Mouse (Mus musculus) forebrain, embryonic 10.5 days (tissue): ENCODE results near the gene Gpc2. TPM values are rescaled to one million over a fixed set of nuclear protein-coding genes. Genes with fewer than 3 reads are reported as not detected.

Experiments
- DNase-seq: peaks from one replicate; pipeline ENCODE4 v3.0.0-alpha.2; 2017; ENCODE audit warnings: low spot score; ENCODE audit errors: extremely low spot score
- H3K27ac ChIP-seq: fragments of 300-500 bp; sonication (generic); 2 replicates; pipeline ENCODE4 v1.5.1; 2016; ENCODE audit warnings: mild to moderate bottlenecking
- H3K27me3 ChIP-seq: fragments of 300-500 bp; sonication (generic); 2 replicates; pipeline ENCODE4 v1.6.1; 2016; ENCODE audit warnings: mild to moderate bottlenecking; ENCODE audit not compliant: poor library complexity, severe bottlenecking
- H3K36me3 ChIP-seq: fragments of 300-500 bp; sonication (generic); replicated peaks from 2 replicates; pipeline ENCODE4 v1.6.1; 2016; ENCODE audit warnings: mild to moderate bottlenecking, moderate library complexity
- H3K4me1 ChIP-seq: fragments of 300-500 bp; sonication (generic); 2 replicates; pipeline ENCODE4 v1.6.1; 2016
- H3K4me3 ChIP-seq: fragments of 300-500 bp; sonication (generic); 2 replicates; pipeline ENCODE4 v1.5.1; 2016; ENCODE audit warnings: mild to moderate bottlenecking, moderate library complexity
- H3K9me3 ChIP-seq: fragments of 300-500 bp; sonication (generic); 2 replicates; pipeline ENCODE4 v1.6.1; 2016; ENCODE audit warnings: mild to moderate bottlenecking, moderate library complexity
- WGBS: fragments of 180-500 bp; shearing (Covaris S2); methylation state at CpG from one replicate; pipeline ENCODE4 v1.1.7; 2016; 5-methylcytosine and 5-hydroxymethylcytosine counted together
- polyA plus RNA-seq: library from polyadenylated mRNA; unstranded; fragments of >200 nt; fragmentation: Nextera tagmentation; extraction: Ambion mirVana; gene quantifications from 2 replicates; pipeline ENCODE4 v1.2.1, GENCODE M21; 2016

The Gpc2 gene
- polyA plus RNA-seq, 1 experiment from 2014 or later = 36.7 TPM

GRCm38 (mm10) chr5:138227367-138227766, 52.4 kb downstream of the Gpc2 start:
- WGBS = 70% methylated on average over 2 of the region's 2 CpGs
- no peaks in the 10 kb centered on the region for H3K36me3 ChIP-seq
- DNase-seq = no peak
- H3K4me3 ChIP-seq = no peak overlapping the region
- no peak overlapping the region for H3K27ac ChIP-seq
- no peaks in the 10 kb centered on the region for H3K27me3 ChIP-seq
- peaks cover 5% of the 10 kb centered on the region for H3K4me1 ChIP-seq
- H3K9me3 ChIP-seq = no peaks in the 10 kb centered on the region

DNA sequence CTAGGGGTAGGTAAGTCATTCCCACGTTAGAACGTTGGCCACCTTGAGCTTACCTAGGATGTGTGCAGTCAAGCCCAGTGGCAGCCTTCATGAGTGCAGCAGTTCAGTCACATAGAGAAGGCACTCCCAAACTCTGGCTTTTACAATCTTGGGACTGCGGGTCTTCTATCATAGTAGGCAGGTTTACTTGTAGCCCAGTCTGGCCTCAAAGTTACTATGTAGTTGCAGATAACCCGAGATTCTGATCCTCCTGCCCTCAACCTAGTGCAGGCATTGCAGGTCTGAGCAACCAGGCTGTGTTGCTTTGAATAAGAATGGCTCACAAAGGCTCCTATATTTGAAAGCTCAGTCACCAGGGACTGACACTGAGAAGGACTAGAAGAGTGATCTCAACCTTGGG, 53.3 kb downstream of the Gpc2 start:
- H3K36me3 ChIP-seq = no peaks in the 10 kb centered on the region
- H3K4me1 ChIP-seq = peaks cover under 1% of the 10 kb centered on the region; the same call in 1 of the 2 replicates
- H3K27ac ChIP-seq = no peak overlapping the region
- 81% methylated on average over 4 of the region's 4 CpGs for WGBS
- no peak for DNase-seq
- H3K4me3 ChIP-seq = no peak overlapping the region
- no peaks in the 10 kb centered on the region for H3K9me3 ChIP-seq
- no peaks in the 10 kb centered on the region for H3K27me3 ChIP-seq

DNA sequence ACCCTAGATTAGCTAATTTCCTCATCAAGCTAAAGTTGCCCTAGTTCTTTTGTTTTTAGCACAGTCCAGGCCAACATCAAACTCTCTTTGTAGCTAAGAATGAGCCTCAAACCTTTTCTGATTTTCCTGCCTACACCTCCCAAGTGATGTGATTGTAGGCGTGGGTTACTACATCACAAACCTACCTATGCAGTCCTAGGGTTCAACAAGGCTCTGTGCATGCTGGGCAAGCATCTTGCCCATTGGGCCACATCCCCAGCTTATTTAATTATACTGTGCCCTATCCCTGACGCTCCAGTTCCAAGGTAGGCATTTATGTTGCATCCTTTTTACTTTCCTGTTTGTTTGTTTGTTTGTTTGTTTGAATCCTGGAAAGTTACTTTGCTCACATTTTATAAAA, 54.1 kb downstream of the Gpc2 start, which contains the start of gene Nxpe5:
Gene Nxpe5, plus strand, starts transcription at position 199 of the 400 bp plus-strand sequence.
- DNase-seq = no peak
- WGBS = 65% methylated on average over 2 of the region's 2 CpGs
- no peaks in the 10 kb centered on the region for H3K4me1 ChIP-seq
- no peak within 1 kb of the TSS for H3K4me3 ChIP-seq
- no peak within 1 kb of the TSS for H3K27ac ChIP-seq
- no peaks in the 10 kb centered on the region for H3K9me3 ChIP-seq
- H3K27me3 ChIP-seq = no peaks in the 10 kb centered on the region
- H3K36me3 ChIP-seq = no peaks in the 10 kb centered on the region

Other genes with a start within 250 kb of the Gpc2 start
- not detected in 2 replicates for gene Smok3c, start 226.8 kb downstream of the Gpc2 start, polyA plus RNA-seq
- gene Zkscan1, start 194.9 kb downstream of the Gpc2 start, polyA plus RNA-seq = 25.2 and 25.3 TPM in 2 replicates
- gene Zscan21, start 163.1 kb downstream of the Gpc2 start, polyA plus RNA-seq = 98.4 and 105 TPM in 2 replicates
- 37.0 and 38.7 TPM in 2 replicates for gene Zfp113, start 124.3 kb downstream of the Gpc2 start, polyA plus RNA-seq
- gene Cops6, start 118.9 kb downstream of the Gpc2 start, polyA plus RNA-seq = 348 and 351 TPM in 2 replicates
- 32.7 TPM in 2 replicates for gene Ap4m1, start 108.0 kb downstream of the Gpc2 start, polyA plus RNA-seq
- 444 and 449 TPM in 2 replicates for gene Mcm7, start 107.6 kb downstream of the Gpc2 start, polyA plus RNA-seq
- 151 and 155 TPM in 2 replicates for gene Taf6, start 92.6 kb downstream of the Gpc2 start, polyA plus RNA-seq
- gene Cnpy4, start 92.5 kb downstream of the Gpc2 start, polyA plus RNA-seq = 51.4 and 56.7 TPM in 2 replicates
- 8.9 and 10.4 TPM in 2 replicates for gene Mblac1, start 85.7 kb downstream of the Gpc2 start, polyA plus RNA-seq
- not detected in 2 replicates for gene Nxpe5, start 54.1 kb downstream of the Gpc2 start, polyA plus RNA-seq
- gene Lamtor4, start 24.5 kb downstream of the Gpc2 start, polyA plus RNA-seq = 38.9 and 41.5 TPM in 2 replicates
- gene BC037034, start 16.0 kb downstream of the Gpc2 start, polyA plus RNA-seq = 5.3 and 5.5 TPM in 2 replicates
- 3.1 and 3.9 TPM in 2 replicates for gene Gal3st4, start 7.2 kb downstream of the Gpc2 start, polyA plus RNA-seq
- 0.09 TPM in 2 replicates for gene Gm43720, start within 50 bp of the Gpc2 start, polyA plus RNA-seq
- gene Stag3, start 235 bp upstream of the Gpc2 start, polyA plus RNA-seq = 3.8 and 4.1 TPM in 2 replicates
- not detected in 2 replicates for gene Pvrig, start 62.0 kb upstream of the Gpc2 start, polyA plus RNA-seq
- gene Zfp157, start 161.5 kb upstream of the Gpc2 start, polyA plus RNA-seq = 37.9 and 39.3 TPM in 2 replicates